Mouse (Mus musculus) cortical plate, adult 2 months (tissue): ENCODE measurements around the gene Ugdh. TPM values are rescaled to one million over a fixed set of nuclear protein-coding genes. Genes with fewer than 3 reads are reported as not detected.

Experiments
- H3K27ac ChIP-seq: fragments of 200-500 bp; 2 replicates; pipeline ENCODE4 v1.5.1; 2012; ENCODE audit warnings: low read length, control low read depth, inconsistent platforms; ENCODE audit not compliant: insufficient read depth
- H3K4me1 ChIP-seq: fragments of 200-500 bp; 2 replicates; pipeline ENCODE4 v1.6.1; 2011; ENCODE audit warnings: low read length; ENCODE audit not compliant: control insufficient read depth, insufficient read depth
- H3K4me3 ChIP-seq: fragments of 200-500 bp; 2 replicates; pipeline ENCODE4 v1.5.1; 2011; ENCODE audit warnings: mild to moderate bottlenecking, low read length, control low read depth; ENCODE audit not compliant: insufficient read depth
- CTCF ChIP-seq: fragments of 200-500 bp; IDR thresholded peaks from 2 replicates; pipeline ENCODE4 v1.5.1; 2011; ENCODE audit warnings: mild to moderate bottlenecking, control low read depth, low read length; ENCODE audit not compliant: insufficient read depth; ENCODE audit errors: extremely low read depth
- POLR2A ChIP-seq: fragments of 200-500 bp; IDR thresholded peaks from 2 replicates; pipeline ENCODE4 v1.6.1; 2011; ENCODE audit warnings: mild to moderate bottlenecking, low read length, control low read depth; ENCODE audit not compliant: insufficient read depth; ENCODE audit errors: extremely low read depth
- polyA plus RNA-seq: library from polyadenylated mRNA; depleted of rRNA; stranded (reverse); fragments of >200 nt; gene quantifications from 2 replicates; pipeline ENCODE4 v1.2.3, GENCODE M21; 2012

Gene Ugdh
- polyA plus RNA-seq, 1 experiment: 25.2 TPM

GRCm38 (mm10) chr5:65415653-65416458 lies 19.9 kb downstream of the Ugdh start:
- Histone ChIP-seq H3K4me1 (0 out of 2 replicates have a peak, but pooled peaks cover 1% of the 10 kb centered on the region), H3K4me3 (no peak overlapping the region), H3K27ac (no peak overlapping the region)
- TF ChIP-seq CTCF: no peak
- no peak for TF ChIP-seq POLR2A

- no peak overlapping the region for H3K27ac ChIP-seq
- TF ChIP-seq CTCF (no peak), POLR2A (no peak)
- H3K4me3 ChIP-seq: no peak overlapping the region
- H3K4me1 ChIP-seq: no peaks in the 10 kb centered on the region
These were observed 27.8 kb downstream of the Ugdh start for GRCm38 (mm10) chr5:65407989-65408388.

GRCm38 (mm10) chr5:65401251-65401994 lies 34.3 kb downstream of the Ugdh start:
- Histone ChIP-seq H3K4me1 (no peaks in the 10 kb centered on the region), H3K4me3 (no peak overlapping the region), H3K27ac (no peak overlapping the region)
- TF ChIP-seq POLR2A: no peak
- TF ChIP-seq CTCF: peak; percentile 95

- TF ChIP-seq CTCF: no peak
- TF ChIP-seq POLR2A: no peak
- Histone ChIP-seq H3K27ac (no peak overlapping the region), H3K4me3 (no peak overlapping the region), H3K4me1 (peaks cover 2% of the 10 kb centered on the region; the same call in 1 of the 2 replicates)
These were observed 41.3 kb downstream of the Ugdh start for GRCm38 (mm10) chr5:65394425-65394824.

- no peak overlapping the region for H3K27ac ChIP-seq
- peaks cover 2% of the 10 kb centered on the region; the same call in 1 of the 2 replicates for H3K4me1 ChIP-seq
- peak overlapping the region; percentile 44 for H3K4me3 ChIP-seq
- TF ChIP-seq POLR2A: no peak
- no peak for TF ChIP-seq CTCF
These were observed 44.0 kb downstream of the Ugdh start for GRCm38 (mm10) chr5:65391753-65392152.

GRCm38 (mm10) chr5:65390648-65391644 lies 44.8 kb downstream of the Ugdh start, which contains the start of the genes Rpl9 and Lias:
TSS of gene Rpl9 (minus strand) at chr5:65391444.
TSS of gene Lias (plus strand) at chr5:65391497.
- Histone ChIP-seq H3K4me3 (peak within 1 kb of the TSS; percentile 44), H3K4me1 (peaks cover 2% of the 10 kb centered on the region; the same call in 1 of the 2 replicates), H3K27ac (peak within 1 kb of the TSS; percentile 42)
- TF ChIP-seq POLR2A (peak; percentile 97), CTCF (no peak)

GRCm38 (mm10) chr5:65387008-65387867 lies 48.5 kb downstream of the Ugdh start:
- TF ChIP-seq CTCF (no peak), POLR2A (no peak)
- no peak overlapping the region for H3K27ac ChIP-seq
- H3K4me3 ChIP-seq: no peak overlapping the region
- peaks cover 2% of the 10 kb centered on the region; the same call in 1 of the 2 replicates for H3K4me1 ChIP-seq

GRCm38 (mm10) chr5:65385704-65386103 lies 50.0 kb downstream of the Ugdh start:
- no peak overlapping the region for H3K27ac ChIP-seq
- TF ChIP-seq CTCF (no peak), POLR2A (no peak)
- no peak overlapping the region for H3K4me3 ChIP-seq
- peaks cover 2% of the 10 kb centered on the region; the same call in 1 of the 2 replicates for H3K4me1 ChIP-seq
